Mouse (Mus musculus) thymus, adult 2 months (tissue): ENCODE data around the gene Lmx1a.

Experiments used
- CTCF ChIP-seq: fragments of 200-500 bp; IDR thresholded peaks from 2 replicates; pipeline ENCODE4 v1.5.1; 2012; ENCODE audit warnings: mild to moderate bottlenecking, control low read depth, low read length, moderate library complexity, borderline replicate concordance; ENCODE audit not compliant: control insufficient read depth, poor library complexity, insufficient read depth; ENCODE audit errors: extremely low read depth
- POLR2A ChIP-seq: fragments of 200-500 bp; IDR thresholded peaks from 2 replicates; pipeline ENCODE4 v1.6.1; 2012; ENCODE audit warnings: mild to moderate bottlenecking, low read length, control low read depth, moderate library complexity; ENCODE audit not compliant: control insufficient read depth, poor library complexity, insufficient read depth; ENCODE audit errors: extremely low read depth

GRCm38 (mm10) chr1:167815166-167815565 lies 126.1 kb downstream of the Lmx1a start:
- no peak for TF ChIP-seq POLR2A
- no peak for TF ChIP-seq CTCF
